Mouse (Mus musculus) heart, postnatal 0 days (tissue): ENCODE data around the gene Dyrk1a. TPM values are rescaled to one million over a fixed set of nuclear protein-coding genes. Genes with fewer than 3 reads are reported as not detected.
"Not testable (repeated sequence)": the region's sequence is repeated elsewhere in the genome, so short reads cannot be mapped to it uniquely, and the experiment has no call there.

Experiments
- ATAC-seq: fragments of 200-750 bp; cut with Nextera tagmentation; 2 replicates; pipeline ENCODE4 v1.8.0; 2017; ENCODE audit warnings: low read depth, moderate number of reproducible peaks, moderate library complexity; ENCODE audit not compliant: insufficient read depth
- DNase-seq: peaks from one replicate; pipeline ENCODE4 v3.0.0-alpha.2; 2016; ENCODE audit warnings: low spot score
- H3K27ac ChIP-seq: fragments of 300-500 bp; sonication (generic); 2 replicates; pipeline ENCODE4 v1.5.1; 2014; ENCODE audit warnings: low read depth, mild to moderate bottlenecking
- H3K27me3 ChIP-seq: fragments of 300-500 bp; sonication (generic); 2 replicates; pipeline ENCODE4 v1.6.1; 2014; ENCODE audit warnings: low read length, mixed read lengths; ENCODE audit not compliant: control insufficient read depth, insufficient read depth
- H3K36me3 ChIP-seq: fragments of 300-500 bp; sonication (generic); replicated peaks from 2 replicates; pipeline ENCODE4 v1.6.1; 2014; ENCODE audit warnings: low read length, mixed read lengths; ENCODE audit not compliant: control insufficient read depth, insufficient read depth
- H3K4me1 ChIP-seq: fragments of 300-500 bp; sonication (generic); 2 replicates; pipeline ENCODE4 v1.6.1; 2014; ENCODE audit warnings: antibody characterized with exemption; ENCODE audit not compliant: control insufficient read depth, insufficient read depth
- H3K4me2 ChIP-seq: fragments of 300-500 bp; sonication (generic); 2 replicates; pipeline ENCODE4 v1.6.1; 2014; ENCODE audit warnings: low read depth, mild to moderate bottlenecking, low read length, moderate library complexity
- H3K4me3 ChIP-seq: fragments of 300-500 bp; sonication (generic); 2 replicates; pipeline ENCODE4 v1.5.1; 2014; ENCODE audit warnings: low read depth, low read length
- H3K9ac ChIP-seq: fragments of 300-500 bp; sonication (generic); replicated peaks from 2 replicates; pipeline ENCODE4 v1.6.1; 2014; ENCODE audit warnings: low read depth, low read length, mixed read lengths
- H3K9me3 ChIP-seq: fragments of 300-500 bp; sonication (generic); replicated peaks from 2 replicates; pipeline ENCODE4 v1.6.1; 2016; ENCODE audit warnings: low read length; ENCODE audit not compliant: control insufficient read depth
- CTCF ChIP-seq: IDR thresholded peaks from 2 replicates; pipeline ENCODE4 v1.5.1; 2016; ENCODE audit warnings: antibody characterized with exemption, control low read depth, low read depth
- EP300 ChIP-seq: IDR thresholded peaks from 2 replicates; pipeline ENCODE4 v1.6.1; 2016; ENCODE audit warnings: antibody characterized with exemption, low read depth
- WGBS: fragments of 180-500 bp; shearing (Covaris S2); extraction: QIAGEN DNeasy Blood & Tissue Kit; methylation state at CpG from one replicate; pipeline ENCODE4 v1.1.7; 2014; 5-methylcytosine and 5-hydroxymethylcytosine counted together
- polyA plus RNA-seq: library from polyadenylated mRNA; unstranded; fragments of >200 nt; fragmentation: Nextera tagmentation; extraction: Ambion mirVana; gene quantifications from 2 replicates; pipeline ENCODE4 v1.2.1, GENCODE M21; 2015
- total RNA-seq: library from RNA; depleted of rRNA; stranded (reverse); fragments of >200 nt; gene quantifications from 2 replicates; pipeline ENCODE4 v1.2.3, GENCODE M21; 2014; ENCODE audit warnings: low replicate concordance

The Dyrk1a gene
- total and polyA plus RNA-seq, 2 experiments from 2014 or later = 7.7 to 55.2 TPM

DNA sequence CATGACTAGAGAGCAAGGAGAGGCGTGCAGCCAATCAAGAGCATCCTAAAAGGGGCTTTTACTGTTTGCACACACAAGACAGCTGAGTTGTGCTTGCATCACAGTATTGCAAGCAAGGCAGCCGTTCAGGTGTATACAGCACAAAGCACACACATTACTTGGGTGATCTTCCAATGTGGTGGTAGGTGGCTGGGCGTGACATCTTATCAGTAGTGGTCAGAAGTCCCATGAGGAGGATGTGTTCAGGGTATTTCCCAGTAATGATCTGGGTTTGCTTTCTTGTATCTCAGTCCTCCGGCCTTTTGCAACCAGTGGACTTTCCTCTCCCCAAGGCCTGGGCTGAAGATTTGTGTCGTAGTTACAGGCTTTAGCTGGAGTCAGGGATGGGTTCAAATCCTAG lies 127.7 kb downstream of the Dyrk1a start:
- H3K36me3 ChIP-seq = peaks cover 34% of the 10 kb centered on the region
- H3K9ac ChIP-seq = no peak overlapping the region
- no peak overlapping the region for H3K4me2 ChIP-seq
- no peak for TF ChIP-seq CTCF
- no peak for TF ChIP-seq EP300
- no peak for ATAC-seq
- 74% methylated on average over 5 of the region's 5 CpGs for WGBS
- H3K4me1 ChIP-seq = no peaks in the 10 kb centered on the region
- no peaks in the 10 kb centered on the region for H3K27me3 ChIP-seq
- no peak overlapping the region for H3K4me3 ChIP-seq
- no peak for DNase-seq
- no peaks in the 10 kb centered on the region for H3K9me3 ChIP-seq
- H3K27ac ChIP-seq = no peak overlapping the region

DNA sequence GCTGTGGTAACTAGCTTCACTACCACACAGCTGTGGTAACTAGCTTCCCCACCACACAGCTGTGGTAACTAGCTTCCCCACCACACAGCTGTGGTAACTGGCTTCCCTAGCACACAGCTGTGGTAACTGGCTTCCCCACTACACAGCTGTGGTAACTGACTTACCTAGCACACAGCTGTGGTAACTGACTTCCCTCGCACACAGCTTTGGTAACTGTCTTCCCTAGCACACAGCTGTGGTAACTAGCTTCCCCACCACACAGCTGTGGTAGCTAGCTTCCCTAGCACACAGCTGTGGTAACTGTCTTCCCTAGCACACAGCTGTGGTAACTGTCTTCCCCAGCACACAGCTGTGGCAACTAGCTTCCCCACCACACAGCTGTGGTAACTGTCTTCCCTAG lies 128.4 kb downstream of the Dyrk1a start:
- H3K9me3 ChIP-seq, ATAC-seq, H3K4me1 ChIP-seq, H3K4me3 ChIP-seq, H3K9ac ChIP-seq, H3K27ac ChIP-seq, DNase-seq, H3K4me2 ChIP-seq, H3K27me3 ChIP-seq: not testable (repeated sequence)
- 76% methylated on average over 1 of the region's 1 CpGs for WGBS
- H3K36me3 ChIP-seq = peaks cover 27% of the 10 kb centered on the region

DNA sequence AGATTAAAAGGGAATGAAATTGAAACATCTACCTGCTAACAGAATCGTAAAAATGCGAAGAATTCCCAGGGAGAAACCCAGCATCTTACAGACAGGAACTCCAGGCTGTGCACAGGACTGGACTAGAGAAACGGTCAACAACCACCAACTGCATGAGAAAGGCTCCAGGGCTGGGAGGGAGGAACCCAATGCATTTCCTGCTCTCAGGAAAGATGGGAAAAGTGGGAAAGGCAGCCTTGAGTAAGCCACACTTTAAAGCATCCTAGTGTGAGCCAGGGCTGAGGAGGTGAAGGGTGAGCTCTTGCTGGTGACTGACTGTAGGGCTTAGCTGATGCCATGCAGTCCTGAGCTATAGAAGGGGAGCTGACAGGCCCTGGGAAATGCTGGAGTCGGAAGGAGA lies 131.3 kb downstream of the Dyrk1a start:
- TF ChIP-seq EP300 (no peak), CTCF (no peak)
- Histone ChIP-seq H3K4me2 (no peak overlapping the region), H3K36me3 (0 out of 2 replicates have a peak, but pooled peaks cover under 1% of the 10 kb centered on the region), H3K9ac (no peak overlapping the region), H3K27me3 (no peaks in the 10 kb centered on the region), H3K9me3 (no peaks in the 10 kb centered on the region), H3K27ac (no peak overlapping the region), H3K4me1 (no peaks in the 10 kb centered on the region), H3K4me3 (no peak overlapping the region)
- ATAC-seq (no peak), DNase-seq (no peak)
- 74% methylated on average over 4 of the region's 4 CpGs for WGBS

DNA sequence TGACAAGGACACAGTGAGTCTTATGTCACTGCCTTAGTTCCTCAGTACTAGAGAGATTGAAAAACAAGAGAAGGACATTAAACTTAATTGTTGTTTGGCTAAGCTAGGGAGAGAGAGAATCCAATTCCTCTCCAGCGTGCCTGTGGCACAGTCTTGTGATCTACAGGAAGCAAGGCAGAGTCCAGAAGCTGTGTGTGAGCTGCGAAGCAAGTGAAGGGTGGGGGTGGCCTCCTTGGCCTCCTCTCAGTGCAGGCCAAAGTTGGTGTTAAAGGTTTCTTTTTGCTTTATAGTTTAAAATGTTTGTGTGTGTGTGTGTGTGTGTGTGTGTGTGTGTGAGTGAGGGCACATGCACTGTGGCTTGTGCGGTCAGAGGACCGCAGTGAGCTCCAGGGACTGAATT lies 132.2 kb downstream of the Dyrk1a start:
- ATAC-seq (no peak), DNase-seq (no peak)
- Histone ChIP-seq H3K9ac (no peak overlapping the region), H3K4me3 (no peak overlapping the region), H3K36me3 (no peaks in the 10 kb centered on the region), H3K27me3 (no peaks in the 10 kb centered on the region), H3K9me3 (no peaks in the 10 kb centered on the region), H3K4me1 (no peaks in the 10 kb centered on the region), H3K4me2 (no peak overlapping the region), H3K27ac (no peak overlapping the region)
- 76% methylated on average over 4 of the region's 4 CpGs for WGBS
- TF ChIP-seq EP300 = no peak

DNA sequence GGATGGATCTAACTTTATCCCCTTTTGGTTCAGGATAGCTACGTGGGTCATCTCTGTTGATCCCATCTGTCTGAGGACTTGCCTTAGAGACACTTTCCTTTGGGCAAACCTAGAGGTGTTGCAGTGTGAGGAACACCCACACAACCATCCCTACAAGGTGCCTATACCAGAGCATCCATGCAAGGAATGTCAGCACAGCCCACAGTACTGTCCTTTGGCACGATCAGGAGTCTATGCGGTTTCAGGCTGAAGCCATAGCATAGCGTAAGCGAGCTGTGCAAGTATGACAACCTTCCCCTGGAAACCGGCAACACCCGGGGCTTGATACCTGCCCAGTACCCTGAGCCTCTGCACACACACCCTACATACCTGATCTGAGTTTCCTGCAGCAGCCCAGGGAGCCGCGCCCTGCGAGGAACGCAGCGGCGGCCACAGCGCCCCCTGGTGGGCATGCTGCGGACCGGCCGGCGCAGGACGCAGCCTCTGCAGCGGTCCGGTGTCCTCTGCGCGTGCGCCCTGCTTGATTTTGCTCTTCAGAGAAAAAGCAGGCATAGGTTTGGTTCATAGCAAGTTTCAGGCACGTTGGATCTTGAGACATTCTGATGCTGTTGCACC lies 143.8 kb downstream of the Dyrk1a start:
- Histone ChIP-seq H3K27ac (no peak overlapping the region), H3K36me3 (no peaks in the 10 kb centered on the region), H3K4me2 (peak overlapping the region; percentile 61), H3K4me1 (peaks cover 5% of the 10 kb centered on the region; the same call in 1 of the 2 replicates), H3K27me3 (no peaks in the 10 kb centered on the region), H3K9me3 (peaks cover 5% of the 10 kb centered on the region; the same call in 1 of the 2 replicates), H3K4me3 (peak overlapping the region; percentile 32), H3K9ac (no peak overlapping the region; the same call in 1 of the 2 replicates)
- DNase-seq (peak; percentile 82), ATAC-seq (peak; percentile 89)
- TF ChIP-seq EP300 (no peak), CTCF (peak; percentile 93)
- WGBS = 7% methylated on average over 25 of the region's 25 CpGs

DNA sequence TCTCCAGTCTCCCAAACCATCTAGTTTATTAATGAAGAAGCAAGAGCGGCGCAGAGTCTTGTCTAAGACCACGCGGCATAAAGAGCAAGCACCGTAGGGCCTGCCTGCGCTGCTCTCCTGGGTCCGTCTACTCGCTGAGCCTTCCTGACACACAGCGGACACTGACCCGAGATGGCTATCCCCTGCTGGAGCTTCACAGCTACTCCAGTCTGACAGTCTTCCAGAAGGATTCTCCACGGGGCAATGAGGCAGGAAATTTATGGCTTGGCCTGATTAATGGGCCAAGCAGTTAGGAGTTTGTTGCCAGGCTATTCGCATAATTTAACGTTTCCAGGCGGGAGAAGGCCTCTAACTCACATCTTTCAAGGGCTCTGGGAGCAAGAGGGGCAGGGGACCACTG lies 144.7 kb downstream of the Dyrk1a start:
- DNase-seq = no peak
- Histone ChIP-seq H3K4me1 (peaks cover 14% of the 10 kb centered on the region; the same call in 1 of the 2 replicates), H3K9me3 (peaks cover 5% of the 10 kb centered on the region; the same call in 1 of the 2 replicates), H3K27me3 (no peaks in the 10 kb centered on the region), H3K4me3 (no peak overlapping the region), H3K4me2 (no peak overlapping the region), H3K27ac (no peak overlapping the region), H3K36me3 (no peaks in the 10 kb centered on the region), H3K9ac (no peak overlapping the region)
- ATAC-seq = no peak
- TF ChIP-seq EP300 (no peak), CTCF (no peak)
- 72% methylated on average over 14 of the region's 14 CpGs for WGBS
